Mouse (Mus musculus) megakaryocyte, embryonic 14.5 days (primary cell): ENCODE measurements around the gene Tardbp.

Source experiments
- FLI1 ChIP-seq: IDR thresholded peaks from 2 replicates; pipeline ENCODE4 v1.6.1; 2012; ENCODE audit warnings: low read length, inconsistent platforms, mixed read lengths
- GATA1 ChIP-seq: IDR thresholded peaks from 3 replicates; pipeline ENCODE4 v1.6.1; 2012; ENCODE audit warnings: mixed read lengths, low read length, inconsistent platforms, borderline replicate concordance

- no peak for TF ChIP-seq GATA1
- no peak for TF ChIP-seq FLI1
Observed at GRCm38 (mm10) chr4:148625010-148625409, 1.8 kb downstream of the Tardbp start.
